Mouse (Mus musculus) embryonic facial prominence, embryonic 11.5 days (tissue): Measurements from ENCODE around the gene Gdpd1. TPM values are rescaled to one million over a fixed set of nuclear protein-coding genes. Genes with fewer than 3 reads are reported as not detected.

Source experiments
- ATAC-seq: fragments of 200-750 bp; cut with Nextera tagmentation; replicated peaks from 2 replicates; pipeline ENCODE4 v1.8.0; 2017; ENCODE audit warnings: low read depth; ENCODE audit not compliant: insufficient number of reproducible peaks, low FRiP score, low TSS enrichment
- DNase-seq: peaks from one replicate; pipeline ENCODE4 v3.0.0-alpha.2; 2015; ENCODE audit warnings: low spot score
- H3K27ac ChIP-seq: fragments of 300-500 bp; sonication (generic); replicated peaks from 2 replicates; pipeline ENCODE4 v1.5.1; 2014; ENCODE audit warnings: mild to moderate bottlenecking, low read depth, low read length, control low read depth
- H3K27me3 ChIP-seq: fragments of 300-500 bp; sonication (generic); 2 replicates; pipeline ENCODE4 v1.6.1; 2014; ENCODE audit warnings: mild to moderate bottlenecking, low read length, moderate library complexity, mixed read lengths; ENCODE audit not compliant: control insufficient read depth, insufficient read depth
- H3K36me3 ChIP-seq: fragments of 300-500 bp; sonication (generic); replicated peaks from 2 replicates; pipeline ENCODE4 v1.6.1; 2014; ENCODE audit warnings: low read depth, mild to moderate bottlenecking, low read length, moderate library complexity, mixed read lengths; ENCODE audit not compliant: control insufficient read depth, insufficient read depth
- H3K4me1 ChIP-seq: fragments of 300-500 bp; sonication (generic); 2 replicates; pipeline ENCODE4 v1.6.1; 2014; ENCODE audit warnings: low read length, mixed read lengths; ENCODE audit not compliant: control insufficient read depth, insufficient read depth
- H3K4me2 ChIP-seq: fragments of 300-500 bp; sonication (generic); 2 replicates; pipeline ENCODE4 v1.6.1; 2014; ENCODE audit warnings: low read depth, mild to moderate bottlenecking, control low read depth, low read length, moderate library complexity
- H3K4me3 ChIP-seq: fragments of 300-500 bp; sonication (generic); 2 replicates; pipeline ENCODE4 v1.5.1; 2014; ENCODE audit warnings: low read depth, low read length, control low read depth
- H3K9ac ChIP-seq: fragments of 300-500 bp; sonication (generic); replicated peaks from 2 replicates; pipeline ENCODE4 v1.6.1; 2014; ENCODE audit warnings: mild to moderate bottlenecking, control low read depth, low read length
- H3K9me3 ChIP-seq: fragments of 300-500 bp; sonication (generic); replicated peaks from 2 replicates; pipeline ENCODE4 v1.6.1; 2016; ENCODE audit warnings: mild to moderate bottlenecking, low read length, inconsistent platforms, mixed read lengths; ENCODE audit not compliant: control insufficient read depth
- WGBS: fragments of 180-500 bp; shearing (Covaris S2); extraction: QIAGEN DNeasy Blood & Tissue Kit; methylation state at CpG from one replicate; pipeline ENCODE4 v1.1.7; 2014; 5-methylcytosine and 5-hydroxymethylcytosine counted together
- polyA plus RNA-seq: library from polyadenylated mRNA; unstranded; fragments of >200 nt; fragmentation: Nextera tagmentation; extraction: Ambion mirVana; gene quantifications from 2 replicates; pipeline ENCODE4 v1.2.1, GENCODE M21; 2014

Gene Gdpd1
- polyA plus RNA-seq = 45.5 and 50.4 TPM in 2 replicates

- WGBS = 1% methylated on average over 43 of the region's 43 CpGs
- H3K27ac ChIP-seq = peak within 1 kb of the TSS; percentile 60; the same call in 1 of the 2 replicates
- H3K4me2 ChIP-seq = peak within 1 kb of the TSS; percentile 86
- no peaks in the 10 kb centered on the region for H3K9me3 ChIP-seq
- peak within 1 kb of the TSS; percentile 72 for H3K9ac ChIP-seq
- ATAC-seq (peak; percentile 94), DNase-seq (peak; percentile 95)
- peak within 1 kb of the TSS; percentile 65 for H3K4me3 ChIP-seq
- H3K4me1 ChIP-seq = no peaks in the 10 kb centered on the region
- H3K36me3 ChIP-seq = no peaks in the 10 kb centered on the region
- no peaks in the 10 kb centered on the region for H3K27me3 ChIP-seq
Measured at GRCm38 (mm10) chr11:87073866-87074440, at the start of gene Gdpd1. TSS of gene Gdpd1 (minus strand) at chr11:87074062.

DNA sequence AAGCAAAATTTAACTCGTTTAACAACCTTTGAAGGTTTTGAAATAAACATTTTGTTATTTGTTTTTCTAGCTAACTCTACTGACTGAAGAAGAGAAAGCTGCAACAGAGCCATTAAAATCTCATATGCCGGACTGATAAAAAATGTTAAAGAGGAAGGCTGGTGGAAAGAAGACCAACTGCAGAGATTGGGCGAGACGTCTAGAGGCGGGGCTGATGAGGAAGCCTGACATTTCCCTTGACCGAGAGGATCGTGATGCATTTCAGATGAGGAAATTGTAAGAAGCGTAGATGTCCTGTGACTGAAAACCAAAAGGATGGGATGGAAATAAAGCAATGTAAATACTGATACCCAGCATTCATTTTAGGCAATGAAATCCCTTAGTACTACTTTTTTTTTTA is 48.0 kb upstream of the Gdpd1 start:
- H3K27me3 ChIP-seq = no peaks in the 10 kb centered on the region
- 85% methylated on average over 8 of the region's 8 CpGs for WGBS
- H3K36me3 ChIP-seq = peaks cover 9% of the 10 kb centered on the region

DNA sequence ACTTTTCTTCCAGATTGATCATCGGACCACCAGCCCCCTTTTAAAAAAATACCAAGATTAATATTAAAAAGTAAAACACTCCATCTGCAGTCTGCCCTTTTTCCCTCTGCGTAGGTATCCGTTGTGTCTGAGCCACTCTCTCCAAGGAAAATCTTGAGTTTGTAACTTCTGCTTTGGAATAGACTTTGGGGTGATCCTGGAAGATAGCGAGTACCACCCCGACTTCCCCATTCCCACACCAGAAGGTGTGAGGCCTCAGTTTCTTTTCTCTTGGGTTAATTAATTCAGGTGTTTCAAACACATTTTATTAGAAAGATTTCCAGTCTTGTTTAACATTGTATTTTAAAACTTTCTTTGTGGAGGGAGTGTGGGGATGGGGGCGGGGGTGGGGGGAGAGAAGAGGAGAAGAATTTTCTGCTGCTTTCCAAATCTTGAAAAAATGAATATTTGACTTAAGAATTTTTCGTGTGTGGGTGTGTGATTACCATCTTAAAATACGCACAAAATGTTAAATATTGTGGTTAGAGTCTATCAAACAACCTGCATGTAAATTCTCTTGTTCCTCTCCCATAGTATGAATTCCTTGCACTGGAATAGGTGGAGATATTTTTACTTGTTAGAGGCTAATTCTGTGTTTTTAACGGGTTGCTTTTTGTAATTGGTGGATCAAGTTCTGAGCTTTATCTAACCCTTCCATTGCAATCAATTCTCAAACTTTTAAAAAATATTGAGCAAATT is 36.5 kb upstream of the Gdpd1 start:
- H3K9me3 ChIP-seq = no peaks in the 10 kb centered on the region
- ATAC-seq = no peak
- no peaks in the 10 kb centered on the region for H3K4me1 ChIP-seq
- peak overlapping the region; percentile 98 for H3K4me3 ChIP-seq
- peak overlapping the region; percentile 22 for H3K4me2 ChIP-seq
- H3K27ac ChIP-seq = peak overlapping the region; percentile 97
- peaks cover 4% of the 10 kb centered on the region for H3K36me3 ChIP-seq
- peak; percentile 27 for DNase-seq
- WGBS = 9% methylated on average over 9 of the region's 9 CpGs
- H3K27me3 ChIP-seq = no peaks in the 10 kb centered on the region
- peak overlapping the region; percentile 100 for H3K9ac ChIP-seq

More for the DNA sequence above, 48.0 kb upstream of the Gdpd1 start:
- H3K9me3 ChIP-seq = no peaks in the 10 kb centered on the region
- DNase-seq (no peak), ATAC-seq (no peak)
- H3K9ac ChIP-seq = no peak overlapping the region
- H3K4me3 ChIP-seq = no peak overlapping the region
- H3K27ac ChIP-seq = no peak overlapping the region
- no peaks in the 10 kb centered on the region for H3K4me1 ChIP-seq
- no peak overlapping the region for H3K4me2 ChIP-seq

- H3K9ac ChIP-seq = peak overlapping the region; percentile 100
- DNase-seq (peak; percentile 69), ATAC-seq (no peak)
- under 1% methylated on average over 42 of the region's 42 CpGs for WGBS
- H3K27ac ChIP-seq = peak overlapping the region; percentile 97
- H3K4me2 ChIP-seq = peak overlapping the region; percentile 22
- no peaks in the 10 kb centered on the region for H3K4me1 ChIP-seq
- no peaks in the 10 kb centered on the region for H3K27me3 ChIP-seq
- no peaks in the 10 kb centered on the region for H3K36me3 ChIP-seq
- peak overlapping the region; percentile 98 for H3K4me3 ChIP-seq
- no peaks in the 10 kb centered on the region for H3K9me3 ChIP-seq
Measured at GRCm38 (mm10) chr11:87109519-87110171, 35.8 kb upstream of the Gdpd1 start.

- peak within 1 kb of the TSS; percentile 100 for H3K9ac ChIP-seq
- WGBS = under 1% methylated on average over 40 of the region's 40 CpGs
- H3K27me3 ChIP-seq = no peaks in the 10 kb centered on the region
- H3K36me3 ChIP-seq = no peaks in the 10 kb centered on the region; the same call in 1 of the 2 replicates
- H3K9me3 ChIP-seq = no peaks in the 10 kb centered on the region
- H3K4me2 ChIP-seq = peak within 1 kb of the TSS; percentile 31
- peak within 1 kb of the TSS; percentile 98 for H3K4me3 ChIP-seq
- no peaks in the 10 kb centered on the region for H3K4me1 ChIP-seq
- peak within 1 kb of the TSS; percentile 97 for H3K27ac ChIP-seq
- DNase-seq = peak; percentile 100
- ATAC-seq = peak; percentile 99
Measured at GRCm38 (mm10) chr11:87108755-87109518, 35.1 kb upstream of the Gdpd1 start, which contains the start of gene Ska2. TSS of gene Ska2 (plus strand) at chr11:87109234.

- DNase-seq (no peak), ATAC-seq (no peak)
- H3K4me2 ChIP-seq = peak within 1 kb of the TSS; percentile 31
- H3K9me3 ChIP-seq = no peaks in the 10 kb centered on the region
- peak within 1 kb of the TSS; percentile 100 for H3K9ac ChIP-seq
- peak within 1 kb of the TSS; percentile 97 for H3K27ac ChIP-seq
- peak within 1 kb of the TSS; percentile 98 for H3K4me3 ChIP-seq
- H3K36me3 ChIP-seq = no peaks in the 10 kb centered on the region; the same call in 1 of the 2 replicates
- H3K27me3 ChIP-seq = no peaks in the 10 kb centered on the region
- 0% methylated on average over 14 of the region's 14 CpGs for WGBS
- H3K4me1 ChIP-seq = no peaks in the 10 kb centered on the region
Measured at GRCm38 (mm10) chr11:87108409-87108754, 34.5 kb upstream of the Gdpd1 start, which contains the start of gene Prr11. TSS of gene Prr11 (minus strand) at chr11:87108708.

GRCm38 (mm10) chr11:87087142-87087541 is 13.3 kb upstream of the Gdpd1 start:
- ATAC-seq (no peak), DNase-seq (no peak)
- Histone ChIP-seq H3K9me3 (no peaks in the 10 kb centered on the region), H3K4me2 (peak overlapping the region; percentile 5; the same call in 1 of the 2 replicates), H3K27me3 (no peaks in the 10 kb centered on the region), H3K36me3 (peaks cover 6% of the 10 kb centered on the region), H3K4me3 (peak overlapping the region; percentile 64), H3K27ac (no peak overlapping the region), H3K4me1 (no peaks in the 10 kb centered on the region; the same call in none of the 2 replicates), H3K9ac (peak overlapping the region; percentile 69; the same call in 1 of the 2 replicates)
- WGBS = 86% methylated on average over 2 of the region's 2 CpGs
